Mouse (Mus musculus) neutrophil, adult 5-6 weeks (primary cell): ENCODE results near the gene Hcrtr2. TPM values are rescaled to one million over a fixed set of nuclear protein-coding genes. Genes with fewer than 3 reads are reported as not detected.

Experiments
- ATAC-seq: fragments of 151-379, 151-347 bp; 2 replicates; pipeline ENCODE4 v1.8.0; 2017; ENCODE audit warnings: mild to moderate bottlenecking, moderate TSS enrichment; ENCODE audit not compliant: insufficient number of reproducible peaks, poor library complexity, low FRiP score, severe bottlenecking; ENCODE audit errors: extremely low read depth
- total RNA-seq: library from RNA; stranded (forward); fragments of 200-1000 nt; gene quantifications from 2 replicates; pipeline ENCODE4 v1.2.3, GENCODE M21; 2017

The Hcrtr2 gene
- total RNA-seq, result 7.4 and 8.5 TPM in 2 replicates

DNA sequence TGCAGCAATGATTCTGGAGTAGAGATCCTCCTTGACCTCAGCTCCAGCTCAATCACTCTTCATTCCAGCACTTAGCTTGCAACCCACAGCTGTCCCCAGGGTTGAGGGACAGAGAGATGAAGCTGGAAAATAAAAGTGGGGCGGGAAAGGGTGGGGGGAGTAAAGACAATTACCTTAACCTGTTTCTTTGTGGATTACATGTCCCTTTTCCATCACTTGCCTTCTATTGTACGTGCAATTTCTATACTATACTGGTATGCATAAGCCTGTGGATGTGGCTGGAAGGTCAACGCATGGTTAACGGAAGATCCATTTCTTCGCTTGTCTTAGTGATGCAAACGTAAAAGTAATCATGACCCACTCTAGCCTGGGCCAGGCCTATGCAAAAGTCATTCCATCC is at the start of gene Hcrtr2:
Gene Hcrtr2 (minus strand): TSS at position 101 of the 400 bp plus-strand sequence.
- ATAC-seq, result no peak

DNA sequence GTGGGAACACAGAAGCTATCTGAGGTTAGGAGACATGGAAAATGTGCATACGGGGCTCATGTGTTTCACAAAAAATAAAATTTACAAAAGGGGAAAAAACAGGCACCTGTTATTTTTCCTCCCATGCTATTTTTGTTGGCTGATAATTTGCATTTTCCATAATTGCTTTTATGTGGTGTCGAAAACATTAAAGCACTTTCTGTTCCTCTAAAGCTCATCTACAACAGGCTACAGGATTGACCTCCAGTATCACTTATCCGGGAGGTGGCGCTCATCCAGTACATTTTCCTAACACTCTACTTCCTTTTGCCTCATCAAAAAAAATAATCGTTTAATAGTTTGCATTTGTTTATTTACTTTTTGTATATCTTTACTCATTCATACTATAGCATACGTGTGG is 41.2 kb upstream of the Hcrtr2 start:
- ATAC-seq, result peak; percentile 33; the same call in 1 of the 2 replicates

DNA sequence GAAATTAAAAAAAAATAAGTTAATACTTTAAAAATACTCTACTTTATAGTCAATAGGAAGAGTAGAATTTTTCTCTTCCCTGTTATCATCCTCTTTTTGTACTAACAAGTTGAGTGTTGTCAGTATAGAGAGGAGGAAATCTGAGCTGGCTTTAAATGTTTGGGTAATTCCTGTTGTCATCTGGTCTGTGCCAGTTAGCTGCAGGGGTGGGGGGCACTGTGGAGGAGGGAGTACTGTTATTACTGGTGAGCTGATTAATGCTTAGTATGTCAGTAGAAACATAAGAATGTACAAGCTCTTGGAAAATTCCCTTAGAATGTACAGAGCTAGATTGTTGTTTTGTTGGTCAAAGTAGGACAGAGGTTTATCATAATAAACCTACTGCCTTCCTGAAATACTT is 36.7 kb upstream of the Hcrtr2 start:
- ATAC-seq, result no peak

DNA sequence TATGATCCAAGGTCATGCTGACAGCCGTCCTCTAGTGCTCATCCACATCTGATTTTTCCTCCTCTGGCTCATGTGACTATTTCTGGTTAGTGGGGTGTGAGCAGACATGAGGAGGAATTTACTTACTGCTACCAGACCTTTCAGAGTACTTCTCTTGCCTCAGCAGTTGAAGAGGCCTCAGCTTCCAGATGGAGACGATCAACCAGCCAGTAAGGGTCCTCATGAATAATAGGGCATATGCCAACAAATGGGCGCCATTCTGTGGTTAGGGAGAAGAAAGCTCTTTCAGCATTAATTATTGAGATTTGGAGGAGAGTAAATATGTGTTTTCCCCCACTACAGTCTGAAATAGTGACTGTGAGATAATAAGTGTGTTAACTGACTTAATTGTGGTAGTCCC is 28.7 kb upstream of the Hcrtr2 start:
- ATAC-seq, result no peak

DNA sequence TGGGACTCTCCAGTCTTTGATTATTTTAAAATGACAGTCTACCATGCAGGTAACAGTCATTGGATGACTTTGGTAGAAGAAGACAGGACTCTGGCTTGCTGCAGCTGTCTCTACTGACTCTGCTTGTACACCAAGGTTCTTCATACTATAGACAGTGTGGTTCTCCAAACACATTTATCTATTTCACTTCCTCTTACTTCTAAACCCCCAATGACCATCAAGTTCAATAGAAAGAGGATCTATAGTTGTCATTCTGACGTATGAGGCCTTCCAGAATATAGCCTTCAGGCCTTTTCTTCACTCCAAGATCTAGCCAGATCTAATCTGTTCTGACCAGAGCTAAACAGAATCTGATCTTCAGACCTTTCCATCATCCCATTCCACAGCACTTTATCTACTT is 23.6 kb upstream of the Hcrtr2 start:
- ATAC-seq, result peak; percentile 70; the same call in 1 of the 2 replicates

DNA sequence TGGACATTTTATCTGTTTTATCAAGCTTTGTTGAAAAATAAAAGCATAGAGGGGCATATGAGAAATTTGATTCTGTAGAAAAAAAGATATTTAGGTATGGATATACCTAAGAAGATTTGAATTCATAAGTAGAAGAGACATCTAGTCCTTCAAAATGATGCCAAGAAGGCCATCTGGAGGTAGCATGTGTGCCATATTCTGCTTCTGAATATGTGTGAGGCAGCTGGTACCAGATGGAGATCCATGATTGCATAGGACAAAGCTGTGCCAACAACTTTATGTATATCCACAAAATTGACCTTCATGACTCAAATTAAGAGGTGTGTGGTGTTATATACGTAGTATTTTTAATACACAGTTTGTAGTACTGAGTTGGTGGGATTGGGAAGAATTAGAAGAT is 7.4 kb upstream of the Hcrtr2 start:
- ATAC-seq, result no peak

DNA sequence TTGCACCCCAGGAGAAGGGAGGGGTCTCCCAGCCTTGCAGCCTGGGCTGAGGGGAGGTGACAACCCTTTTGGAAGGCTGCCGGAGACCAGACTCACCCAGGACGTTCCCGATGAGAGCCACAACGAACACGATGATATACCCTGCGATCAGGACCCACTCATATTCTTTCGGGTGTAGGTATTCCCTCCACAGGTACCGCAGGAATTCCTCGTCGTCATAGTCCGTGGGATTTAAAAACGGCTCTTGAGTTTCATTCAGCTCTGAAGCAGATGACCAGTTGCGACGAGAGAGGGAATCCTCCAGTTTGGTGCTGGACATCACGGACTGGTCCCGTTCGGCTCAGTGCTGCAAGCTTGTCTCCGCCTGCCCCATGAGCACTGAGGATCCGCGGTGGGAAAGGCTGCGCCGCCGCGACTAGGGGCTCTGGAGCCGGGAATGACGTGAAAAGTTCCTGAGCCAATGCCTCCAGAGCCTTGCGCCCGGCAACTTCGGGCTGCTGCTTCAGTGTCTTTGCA is 412 bp downstream of the Hcrtr2 start:
- no peak for ATAC-seq

DNA sequence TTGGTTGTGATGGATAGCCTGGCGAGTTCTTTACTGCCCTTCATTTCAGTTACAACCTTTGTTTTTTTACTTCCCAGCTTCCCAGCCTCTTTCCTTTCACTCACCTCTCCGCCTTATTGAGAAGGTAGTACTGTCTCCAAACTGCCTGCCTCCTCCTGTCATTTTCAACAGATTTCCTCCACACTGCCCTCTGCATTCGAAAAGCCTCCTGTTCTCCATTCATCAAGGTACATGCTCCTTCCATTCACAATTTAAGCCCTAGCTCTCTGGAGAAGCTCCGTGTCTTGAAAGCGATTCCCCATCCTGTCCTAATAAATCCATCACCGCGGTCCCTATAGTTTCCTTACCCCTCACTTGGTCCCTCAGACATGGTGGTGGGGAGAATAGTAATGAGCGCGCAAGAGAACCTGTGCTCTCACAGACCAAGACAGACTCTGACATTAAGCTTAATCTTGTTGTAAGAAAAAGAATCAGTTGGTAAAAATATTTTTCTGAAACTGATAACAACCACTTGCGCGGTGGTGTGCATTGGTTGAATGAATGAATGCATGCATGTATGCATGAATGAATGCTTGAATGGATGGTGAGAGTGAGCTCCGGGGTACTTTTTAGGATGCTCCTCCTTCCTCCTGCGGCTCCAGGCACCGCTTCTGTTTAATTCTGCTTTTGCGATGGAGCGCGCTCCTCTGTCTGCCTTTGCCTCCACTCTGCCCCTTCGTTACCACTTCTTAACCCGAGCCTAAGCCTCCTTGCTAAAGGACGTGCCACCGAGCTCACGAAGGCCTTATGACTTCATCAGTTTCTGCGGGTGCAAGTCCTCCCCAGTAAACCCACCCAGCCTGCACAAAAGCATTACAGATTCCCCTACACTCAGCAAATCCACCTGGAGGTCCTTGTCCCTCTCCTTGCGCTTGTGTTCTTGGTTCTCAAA is 1.3 kb downstream of the Hcrtr2 start:
- ATAC-seq, result no peak

DNA sequence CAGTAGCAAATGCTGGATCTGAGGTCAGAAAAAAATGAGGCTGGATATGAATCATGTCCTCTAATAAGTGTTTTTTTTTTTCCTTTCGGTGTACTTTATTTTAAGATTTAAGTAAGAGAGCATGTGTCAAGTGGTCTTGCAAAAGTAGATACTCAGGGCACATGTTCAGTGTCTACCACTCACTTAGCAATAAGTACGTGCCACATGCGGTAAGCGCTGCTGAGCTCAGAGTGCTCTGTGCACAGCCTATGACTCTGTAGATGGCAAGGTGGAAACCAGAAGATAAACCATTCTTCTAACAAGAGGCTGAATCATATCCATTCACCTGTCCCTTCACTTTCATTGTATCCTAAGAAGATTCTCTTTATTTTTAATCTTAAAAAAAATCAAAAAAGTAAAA is 2.1 kb downstream of the Hcrtr2 start:
- ATAC-seq, result no peak

DNA sequence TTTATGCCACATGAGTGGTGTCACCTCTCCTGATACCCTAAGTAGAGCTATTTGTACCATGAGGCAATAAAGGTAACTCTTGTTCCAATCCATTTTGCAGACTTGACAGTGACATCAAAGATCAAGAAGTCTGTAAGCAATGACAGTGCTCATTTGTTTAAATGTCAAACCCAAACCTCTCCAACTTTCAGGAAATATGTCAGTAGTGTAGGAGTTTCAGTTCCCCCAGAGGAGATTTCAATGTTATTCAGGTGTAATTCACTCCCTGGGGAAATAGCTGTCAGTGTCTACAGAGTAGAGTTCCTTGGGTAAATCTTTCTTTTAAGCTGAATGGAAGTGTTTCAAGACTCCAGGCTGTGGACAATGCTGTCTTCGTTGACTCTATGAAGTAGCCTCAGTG is 2.9 kb downstream of the Hcrtr2 start:
- no peak for ATAC-seq

DNA sequence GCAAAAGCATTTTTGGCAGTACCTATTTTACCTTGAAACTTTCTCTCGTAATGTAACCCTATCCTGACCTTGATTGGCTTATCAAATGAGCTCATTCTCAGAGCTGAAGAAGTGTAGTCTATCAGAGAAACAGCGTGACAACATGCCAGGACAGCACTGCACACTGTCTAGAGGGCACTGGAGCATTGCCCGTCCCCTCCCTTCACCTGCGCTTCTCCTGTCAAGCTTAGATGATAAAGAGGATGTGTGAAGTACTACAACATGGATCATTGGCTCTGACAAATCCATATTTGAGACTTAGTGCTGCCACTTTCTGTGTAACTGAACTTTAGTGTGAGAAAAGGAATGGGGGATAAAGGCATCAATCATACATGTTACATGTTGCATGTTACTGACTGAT is 5.4 kb downstream of the Hcrtr2 start:
- ATAC-seq, result peak; percentile 71

DNA sequence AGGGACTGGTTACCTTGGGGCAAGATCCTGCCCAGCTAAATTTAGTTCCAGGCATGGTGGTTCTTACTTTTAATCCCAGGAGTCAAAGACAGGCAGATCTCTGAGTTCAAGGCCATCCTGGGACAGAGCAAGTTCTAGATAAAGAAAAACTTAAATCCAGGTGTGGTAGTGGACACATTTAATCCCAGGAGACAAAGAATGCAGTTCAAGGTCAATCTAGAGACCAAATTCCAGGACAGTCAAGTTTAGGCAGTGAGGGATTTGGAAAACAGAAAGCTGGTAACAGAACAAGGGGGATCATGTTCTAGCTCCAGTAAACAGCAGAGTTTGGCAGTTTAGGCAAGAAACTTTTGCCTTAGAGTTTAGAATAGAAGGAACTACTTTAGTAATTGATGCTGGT is 8.6 kb downstream of the Hcrtr2 start:
- ATAC-seq, result no peak

DNA sequence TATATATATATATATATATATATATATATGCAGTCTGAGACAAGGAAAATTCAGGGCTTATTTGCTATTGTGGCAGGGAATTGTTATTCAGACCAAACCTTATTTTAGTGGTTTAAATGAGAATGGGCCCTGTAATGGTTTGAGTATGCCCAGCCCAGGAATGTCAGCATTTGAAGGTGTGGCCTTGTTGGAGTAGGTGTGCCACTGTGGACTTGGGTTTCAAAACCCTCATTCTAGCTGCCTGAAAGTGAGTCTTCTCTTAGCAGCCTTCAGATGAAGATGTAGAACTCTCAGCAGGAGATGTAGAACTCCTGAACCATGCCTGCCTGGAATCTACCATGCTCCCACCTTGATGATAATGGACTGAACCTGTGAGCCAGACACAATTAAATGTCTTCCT is 9.7 kb downstream of the Hcrtr2 start:
- no peak for ATAC-seq

DNA sequence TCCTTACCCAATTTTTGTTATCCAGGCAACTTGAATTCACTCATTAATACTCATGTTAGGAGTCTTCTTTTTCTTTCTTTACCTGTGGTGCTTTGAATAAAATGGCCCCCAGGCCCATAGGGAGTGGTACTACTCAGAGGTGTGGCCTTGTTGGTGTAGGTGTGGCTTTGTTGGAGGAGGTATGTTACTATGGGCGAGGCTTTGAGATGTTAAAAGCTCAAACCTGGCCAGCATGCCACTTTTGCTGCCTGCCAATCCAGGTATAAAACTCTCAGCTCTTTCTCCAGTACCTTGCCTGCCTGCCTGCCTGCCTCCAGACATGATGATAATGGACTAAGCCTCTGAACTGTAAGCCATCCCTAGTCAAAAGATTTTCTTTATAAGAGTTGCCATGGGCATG is 11.4 kb downstream of the Hcrtr2 start:
- ATAC-seq, result no peak

DNA sequence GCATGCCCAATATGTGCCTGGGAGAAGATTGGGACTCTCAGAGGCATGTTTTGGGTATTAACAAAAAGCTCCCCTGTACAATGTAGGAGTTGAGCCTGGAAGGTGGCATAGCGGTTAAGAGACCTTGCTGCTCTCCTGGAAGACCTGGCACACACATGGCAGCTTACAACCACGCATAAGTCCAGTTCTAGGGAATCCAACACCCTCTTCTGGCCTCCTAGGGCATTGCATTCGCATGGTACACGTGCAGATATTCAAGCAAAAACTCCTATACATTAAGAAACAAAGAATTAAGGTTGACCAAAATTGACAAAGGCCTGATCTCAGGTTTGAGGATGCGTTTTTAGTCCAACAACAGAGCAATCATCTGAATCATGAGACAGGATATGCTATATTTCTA is 32.3 kb downstream of the Hcrtr2 start:
- no peak for ATAC-seq

DNA sequence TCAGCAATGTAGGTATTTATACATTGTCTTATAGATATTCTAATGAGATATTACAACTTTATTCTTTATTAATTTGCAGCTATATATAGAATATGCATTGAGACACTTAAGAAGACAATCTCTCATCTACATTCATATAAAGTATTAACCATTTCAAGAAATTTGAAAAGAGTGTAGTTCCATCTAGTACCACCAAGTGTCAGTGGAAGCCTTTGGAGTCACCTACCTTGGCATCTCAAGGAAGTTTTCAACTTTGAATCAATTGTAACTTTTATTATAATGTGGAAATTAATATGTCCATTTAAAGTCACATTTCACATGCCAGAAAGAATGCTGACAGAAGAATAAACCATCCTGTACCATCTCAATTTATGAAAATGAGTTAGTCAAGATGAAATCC is 52.8 kb downstream of the Hcrtr2 start:
- peak; percentile 58; the same call in 1 of the 2 replicates for ATAC-seq

DNA sequence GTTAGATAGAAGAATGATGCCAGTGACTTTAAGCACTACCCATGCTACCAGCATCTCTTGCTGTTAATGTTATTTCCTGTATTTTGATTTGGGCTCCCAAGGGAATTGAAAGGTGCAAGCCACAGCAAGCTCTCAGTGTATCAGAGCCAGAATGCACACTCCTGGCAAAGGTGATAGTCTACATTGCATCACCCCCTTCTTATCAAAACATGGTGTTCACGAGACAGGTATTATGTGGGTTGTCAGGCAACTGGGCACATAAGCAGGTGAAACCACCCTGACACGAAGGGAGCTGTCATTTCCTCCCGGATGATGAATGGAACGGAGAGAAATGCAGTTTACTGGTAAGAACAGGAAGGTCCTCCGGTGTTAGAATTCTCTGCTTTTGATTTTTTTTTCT is 65.9 kb downstream of the Hcrtr2 start:
- no peak for ATAC-seq

DNA sequence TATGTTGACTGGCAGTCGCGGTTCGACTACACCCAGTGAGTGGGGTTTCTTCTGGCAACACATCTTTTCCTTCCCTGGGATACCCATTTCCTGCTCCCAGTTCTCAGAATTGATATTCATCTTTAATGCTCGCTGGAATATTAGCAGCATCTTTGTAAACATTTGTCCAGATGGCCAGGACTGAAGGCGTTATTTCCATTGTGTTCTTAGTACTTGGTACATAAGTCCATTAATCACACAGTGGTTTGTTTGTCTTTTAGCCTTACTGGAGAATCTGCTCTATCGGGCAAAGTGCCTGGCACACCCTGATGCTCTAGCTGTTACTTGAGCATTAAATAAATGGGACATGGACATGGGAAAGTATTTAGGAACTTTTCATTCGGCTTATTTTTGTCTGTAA is 71.1 kb downstream of the Hcrtr2 start:
- no peak for ATAC-seq

DNA sequence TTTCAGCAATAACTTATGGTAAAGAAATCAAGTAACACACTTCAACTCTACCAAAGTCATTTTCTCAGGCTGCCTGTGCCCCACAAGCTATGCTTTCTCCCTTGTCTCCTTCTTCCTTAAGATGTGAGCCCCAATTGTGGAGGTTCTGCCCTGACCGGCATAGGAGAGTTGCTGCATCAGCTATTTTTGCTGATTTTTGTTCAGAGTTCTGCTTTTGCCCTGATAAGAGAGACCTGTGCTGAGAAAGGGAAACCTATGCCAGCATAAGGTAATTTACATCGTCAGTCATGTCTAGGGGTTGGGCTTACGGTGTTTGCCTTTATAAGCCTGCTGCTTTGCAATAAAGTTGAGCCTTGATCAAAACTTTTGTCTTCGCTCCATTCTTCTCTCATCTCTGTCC is 71.5 kb downstream of the Hcrtr2 start:
- ATAC-seq, result no peak

DNA sequence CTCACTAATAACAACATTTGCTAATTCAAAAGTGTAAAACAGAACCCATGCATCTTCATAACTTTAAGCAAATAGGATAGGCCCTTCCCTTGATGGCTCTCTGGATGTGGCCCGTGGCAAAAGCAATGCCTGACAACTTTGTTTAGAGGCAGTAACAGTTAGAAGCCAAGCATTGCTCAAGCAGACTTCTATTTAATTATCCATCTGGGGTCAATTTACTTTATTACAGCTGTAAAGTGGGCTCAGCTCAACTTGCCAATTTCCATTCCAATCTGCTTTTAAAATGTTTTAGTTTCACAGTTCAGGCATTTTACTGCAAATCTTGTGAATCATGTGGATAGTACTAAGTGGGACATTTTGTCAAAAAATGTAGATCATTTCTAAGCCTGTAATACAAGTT is 81.3 kb downstream of the Hcrtr2 start:
- ATAC-seq, result no peak

DNA sequence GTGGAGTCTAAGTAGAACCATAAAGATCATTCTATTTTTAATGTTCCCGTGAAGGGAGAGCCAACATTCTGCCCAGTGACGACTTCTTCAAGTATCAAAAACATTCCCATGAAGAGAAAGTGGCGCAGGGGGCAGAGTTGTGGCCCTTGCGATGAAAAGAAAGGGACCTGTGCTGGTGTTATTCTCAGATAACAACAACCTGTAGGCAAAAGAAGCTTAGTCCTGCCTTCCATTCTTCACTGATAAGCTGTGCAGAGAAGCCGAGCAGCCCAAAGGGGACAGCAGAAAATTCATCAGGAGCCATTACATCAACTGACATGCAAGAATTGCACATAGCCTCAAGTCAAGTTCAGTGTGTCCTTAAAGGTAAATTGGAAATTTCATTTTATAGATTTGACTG is 85.7 kb downstream of the Hcrtr2 start:
- ATAC-seq, result no peak
